Mouse (Mus musculus): ENCODE results near the gene Slc7a3. TPM values are rescaled to one million over a fixed set of nuclear protein-coding genes. Genes with fewer than 3 reads are reported as not detected.

The Slc7a3 gene
- 0.43 to 0.86 TPM (median 0.80 TPM) in 3 of 4 replicates, not detected in the other for total RNA-seq (2023)

GRCm38 (mm10) chrX:101085920-101086319, at the start of gene Slc7a3:
Gene Slc7a3 (minus strand): TSS chrX:101086020.

GRCm38 (mm10) chrX:101059541-101059940, 26.3 kb downstream of the Slc7a3 start, which contains the start of gene Tex11:
Gene Tex11 (minus strand): TSS chrX:101059667.

Other genes starting within 250 kb of the Slc7a3 start
- 0.18 TPM in 1 of 4 replicates, not detected in the others for gene Tex11, start 26.4 kb downstream of the Slc7a3 start, total RNA-seq (2023)
- gene Snx12, start 136.5 kb upstream of the Slc7a3 start, total RNA-seq (2023), result 36.5 to 51.4 TPM (median 45.7 TPM) in 4 replicates
- 30.8 to 35.3 TPM (median 33.3 TPM) in 4 replicates for gene Foxo4, start 168.5 kb upstream of the Slc7a3 start, total RNA-seq (2023)
- gene Gm614, start 178.0 kb upstream of the Slc7a3 start, total RNA-seq (2023), result 60.8 to 73.3 TPM (median 71.7 TPM) in 4 replicates
- gene Il2rg, start 182.2 kb upstream of the Slc7a3 start, total RNA-seq (2023), result 556 to 625 TPM (median 571 TPM) in 4 replicates
- gene Gm20489, start 183.0 kb upstream of the Slc7a3 start, total RNA-seq (2023), result not detected in 4 replicates
- 165 to 200 TPM (median 175 TPM) in 4 replicates for gene Med12, start 188.0 kb upstream of the Slc7a3 start, total RNA-seq (2023)
- 0.48 to 1.6 TPM (median 0.58 TPM) in 3 of 4 replicates, not detected in the other for gene Nlgn3, start 213.1 kb upstream of the Slc7a3 start, total RNA-seq (2023)

All from B cell, adult 62 days (primary cell).